Mouse (Mus musculus): ENCODE results near the gene C9. TPM values are rescaled to one million over a fixed set of nuclear protein-coding genes. Genes with fewer than 3 reads are reported as not detected.
A peak's percentile ranks its signal among the peaks of the same experiment; 100 is the strongest.

The C9 gene
- polyA plus RNA-seq, 1 experiment from 2014 or later = 0.50 TPM

DNA sequence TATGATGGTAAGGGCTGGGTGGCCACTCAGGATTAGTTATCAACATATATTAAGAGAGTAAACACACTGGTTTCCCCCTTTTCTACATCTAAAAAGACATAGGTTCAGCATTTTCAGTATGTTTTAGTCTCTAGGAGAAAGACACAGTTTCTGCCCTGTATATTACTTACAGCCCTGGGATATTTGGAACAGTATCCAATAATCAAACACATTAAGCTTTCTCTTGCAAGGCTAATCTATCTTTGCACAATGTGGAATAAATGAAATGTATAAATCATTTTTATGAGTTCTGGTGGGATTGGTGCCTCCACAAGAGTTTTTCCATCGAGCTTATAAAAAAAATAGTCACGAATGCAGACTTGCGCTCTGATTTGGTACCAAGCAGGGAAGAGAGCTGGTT is 24.3 kb downstream of the C9 start:
- ATAC-seq (ENCODE audit: low read depth) = no peak
- Histone ChIP-seq H3K9ac (no peak overlapping the region), H3K27ac (no peak overlapping the region), H3K36me3 (no peaks in the 10 kb centered on the region), H3K27me3 (no peaks in the 10 kb centered on the region), H3K4me1 (replicated peaks) (no peaks in the 10 kb centered on the region), H3K4me3 (replicated peaks) (no peak overlapping the region), H3K9me3 (replicated peaks) (no peaks in the 10 kb centered on the region), H3K4me2 (no peak overlapping the region)
- DNase-seq = no peak
- WGBS (ENCODE audit: insufficient replicate concordance) = 70% methylated on average over 3 of the region's 3 CpGs

GRCm38 (mm10) chr15:6483561-6483960 is 38.4 kb downstream of the C9 start:
- DNase-seq (no peak), ATAC-seq (ENCODE audit: low read depth) (no peak)
- H3K9ac ChIP-seq = no peak overlapping the region
- H3K27ac ChIP-seq = no peak overlapping the region
- H3K4me2 ChIP-seq = no peak overlapping the region
- no peaks in the 10 kb centered on the region for H3K4me1 ChIP-seq (replicated peaks)
- 54% methylated on average over 3 of the region's 3 CpGs for WGBS (ENCODE audit: insufficient replicate concordance)
- H3K27me3 ChIP-seq = no peaks in the 10 kb centered on the region
- H3K4me3 ChIP-seq (replicated peaks) = no peak overlapping the region
- no peaks in the 10 kb centered on the region for H3K36me3 ChIP-seq
- H3K9me3 ChIP-seq (replicated peaks) = no peaks in the 10 kb centered on the region

DNA sequence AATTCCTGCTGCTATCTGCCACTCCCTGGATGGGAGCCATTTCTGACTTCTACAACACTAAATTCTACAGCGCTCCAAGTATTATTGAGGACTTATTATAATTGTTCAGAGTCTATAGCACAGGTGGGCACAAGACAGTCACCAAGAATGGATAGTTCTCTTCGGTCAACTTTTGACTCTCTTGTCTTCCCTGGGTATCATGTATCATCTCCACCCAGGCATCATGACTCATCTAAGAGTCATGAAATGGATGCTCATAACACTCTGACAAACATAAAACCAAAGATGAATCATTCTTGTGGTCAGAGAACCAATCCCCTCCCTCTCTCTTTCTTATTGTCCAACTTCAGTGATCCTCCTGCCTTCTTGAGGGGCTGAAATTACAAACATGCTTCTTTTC is 47.3 kb downstream of the C9 start:
- Histone ChIP-seq H3K4me2 (no peak overlapping the region), H3K27me3 (no peaks in the 10 kb centered on the region), H3K4me1 (replicated peaks) (no peaks in the 10 kb centered on the region), H3K4me3 (replicated peaks) (no peak overlapping the region), H3K36me3 (no peaks in the 10 kb centered on the region), H3K9ac (no peak overlapping the region), H3K9me3 (replicated peaks) (no peaks in the 10 kb centered on the region), H3K27ac (no peak overlapping the region)
- WGBS (ENCODE audit: insufficient replicate concordance) = 78% methylated on average over 2 of the region's 2 CpGs
- no peak for ATAC-seq (ENCODE audit: low read depth)
- no peak for DNase-seq

- H3K9ac ChIP-seq = no peak overlapping the region
- H3K27ac ChIP-seq = no peak overlapping the region
- H3K36me3 ChIP-seq = no peaks in the 10 kb centered on the region
- no peak overlapping the region for H3K4me2 ChIP-seq
- no peaks in the 10 kb centered on the region; the same call in 1 of the 2 replicates for H3K4me1 ChIP-seq (replicated peaks)
- DNase-seq (no peak), ATAC-seq (ENCODE audit: low read depth) (no peak)
- no peak overlapping the region for H3K4me3 ChIP-seq (replicated peaks)
- H3K27me3 ChIP-seq = no peaks in the 10 kb centered on the region
- WGBS (ENCODE audit: insufficient replicate concordance) = 79% methylated on average over 10 of the region's 10 CpGs
- H3K9me3 ChIP-seq (replicated peaks) = no peaks in the 10 kb centered on the region
Observed at GRCm38 (mm10) chr15:6498396-6499070, 53.4 kb downstream of the C9 start.

DNA sequence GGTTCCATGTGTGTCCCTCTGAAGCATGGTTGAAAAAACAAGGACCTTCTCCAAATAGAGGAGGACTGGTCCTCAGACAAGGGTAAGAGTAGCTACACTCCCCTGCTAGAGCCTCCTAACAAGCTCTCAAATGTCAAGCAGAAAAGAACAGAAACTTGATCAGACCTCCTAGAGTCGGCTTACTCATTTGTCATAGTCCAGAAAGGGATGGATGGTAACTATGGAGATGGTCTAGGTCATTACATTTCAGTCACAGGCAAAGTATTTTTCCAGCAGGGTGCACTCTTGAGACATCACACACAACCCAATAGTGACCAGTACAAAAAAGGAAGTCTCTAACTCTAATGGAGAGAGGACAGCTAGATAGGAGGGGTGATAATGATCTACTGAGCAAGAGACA is 55.7 kb downstream of the C9 start:
- no peak overlapping the region for H3K4me2 ChIP-seq
- H3K27me3 ChIP-seq = no peaks in the 10 kb centered on the region
- 19% methylated on average over 1 of the region's 1 CpGs for WGBS (ENCODE audit: insufficient replicate concordance)
- ATAC-seq (ENCODE audit: low read depth) = peak; percentile 50
- no peak overlapping the region for H3K4me3 ChIP-seq (replicated peaks)
- no peaks in the 10 kb centered on the region for H3K36me3 ChIP-seq
- no peak overlapping the region for H3K27ac ChIP-seq
- no peak overlapping the region for H3K9ac ChIP-seq
- no peaks in the 10 kb centered on the region; the same call in 1 of the 2 replicates for H3K4me1 ChIP-seq (replicated peaks)
- DNase-seq = no peak
- no peaks in the 10 kb centered on the region for H3K9me3 ChIP-seq (replicated peaks)

DNA sequence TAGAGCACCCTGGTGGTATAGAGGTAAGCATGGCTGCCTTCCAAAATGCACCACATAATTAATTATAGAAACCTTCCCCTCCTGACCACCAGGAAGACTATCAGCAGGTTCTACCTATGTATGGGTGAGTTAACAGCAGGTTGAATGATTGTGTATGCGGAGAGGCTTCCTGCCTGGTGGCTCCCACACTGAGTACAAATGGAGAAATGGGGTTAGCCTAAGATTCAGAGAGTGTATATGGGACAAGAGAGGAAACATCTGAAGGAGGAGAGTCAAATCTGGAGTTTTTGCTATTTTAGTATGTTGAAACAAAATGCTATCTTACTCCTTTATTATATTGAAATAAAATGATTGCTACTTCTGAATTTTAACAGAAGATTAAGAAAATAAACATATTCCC is 72.4 kb downstream of the C9 start:
- no peak overlapping the region for H3K27ac ChIP-seq
- no peak overlapping the region for H3K9ac ChIP-seq
- H3K4me3 ChIP-seq (replicated peaks) = no peak overlapping the region
- ATAC-seq (ENCODE audit: low read depth) (no peak), DNase-seq (no peak)
- H3K36me3 ChIP-seq = no peaks in the 10 kb centered on the region
- WGBS (ENCODE audit: insufficient replicate concordance) = 77% methylated on average over 1 of the region's 1 CpGs
- no peak overlapping the region for H3K4me2 ChIP-seq
- H3K9me3 ChIP-seq (replicated peaks) = no peaks in the 10 kb centered on the region
- no peaks in the 10 kb centered on the region for H3K27me3 ChIP-seq
- H3K4me1 ChIP-seq (replicated peaks) = peaks cover 31% of the 10 kb centered on the region

GRCm38 (mm10) chr15:6519417-6520255 is 74.5 kb downstream of the C9 start:
- Histone ChIP-seq H3K4me2 (peak overlapping the region; percentile 62), H3K9ac (no peak overlapping the region), H3K9me3 (replicated peaks) (no peaks in the 10 kb centered on the region), H3K36me3 (no peaks in the 10 kb centered on the region), H3K4me1 (replicated peaks) (peaks cover 46% of the 10 kb centered on the region), H3K27ac (peak overlapping the region; percentile 75), H3K4me3 (replicated peaks) (peak overlapping the region; percentile 34), H3K27me3 (no peaks in the 10 kb centered on the region)
- 34% methylated on average over 19 of the region's 19 CpGs for WGBS (ENCODE audit: insufficient replicate concordance)
- ATAC-seq (ENCODE audit: low read depth) (no peak), DNase-seq (no peak)

DNA sequence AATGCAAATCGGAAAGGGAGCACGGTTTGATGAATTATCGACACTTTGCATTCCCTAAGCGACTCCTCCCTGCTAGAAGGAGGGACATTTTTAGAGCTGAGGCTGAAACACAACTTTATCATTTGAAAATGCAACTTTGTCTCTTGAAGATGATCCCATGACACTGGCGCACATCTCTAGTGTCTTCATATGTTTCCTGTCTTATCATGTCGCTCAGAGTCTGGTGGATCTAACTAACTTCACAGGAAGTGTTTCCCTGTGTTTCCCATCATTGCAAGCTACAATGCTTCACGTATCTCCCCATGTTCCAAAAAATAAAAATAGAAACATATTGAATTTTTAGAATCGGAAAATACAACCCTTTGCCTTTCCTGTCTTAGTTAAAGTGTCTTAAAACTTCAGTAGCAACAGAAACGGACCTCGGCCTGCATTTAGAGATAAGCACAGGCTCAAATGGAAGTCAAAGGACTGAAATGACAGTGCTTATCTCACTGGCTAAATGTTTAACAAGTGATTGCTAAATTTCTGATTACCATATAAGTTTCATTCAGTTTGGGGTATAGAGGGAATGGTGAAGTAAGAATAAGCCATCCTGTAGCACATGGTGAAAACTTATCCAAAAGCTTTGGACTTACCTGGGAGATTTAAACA is 75.5 kb downstream of the C9 start:
- H3K4me2 ChIP-seq = peak overlapping the region; percentile 62
- peak overlapping the region; percentile 75 for H3K27ac ChIP-seq
- peaks cover 55% of the 10 kb centered on the region for H3K4me1 ChIP-seq (replicated peaks)
- peak overlapping the region; percentile 34 for H3K4me3 ChIP-seq (replicated peaks)
- no peaks in the 10 kb centered on the region for H3K36me3 ChIP-seq
- WGBS (ENCODE audit: insufficient replicate concordance) = 7% methylated on average over 10 of the region's 10 CpGs
- 0 out of 2 replicates have a peak overlapping the region, but pooled peaks have one; percentile 26 for H3K9ac ChIP-seq
- H3K27me3 ChIP-seq = no peaks in the 10 kb centered on the region
- peak; percentile 38 for DNase-seq
- ATAC-seq (ENCODE audit: low read depth) = peak; percentile 76
- no peaks in the 10 kb centered on the region for H3K9me3 ChIP-seq (replicated peaks)

GRCm38 (mm10) chr15:6522653-6523167 is 77.6 kb downstream of the C9 start, which contains the start of gene Fyb:
Gene Fyb, plus strand, starts transcription at chr15:6522853.
- no peaks in the 10 kb centered on the region for H3K9me3 ChIP-seq (replicated peaks)
- H3K27me3 ChIP-seq = no peaks in the 10 kb centered on the region
- DNase-seq (peak; percentile 30), ATAC-seq (ENCODE audit: low read depth) (peak; percentile 75)
- peak within 1 kb of the TSS; percentile 52 for H3K4me3 ChIP-seq (replicated peaks)
- no peaks in the 10 kb centered on the region for H3K36me3 ChIP-seq
- peaks cover 63% of the 10 kb centered on the region for H3K4me1 ChIP-seq (replicated peaks)
- H3K27ac ChIP-seq = peak within 1 kb of the TSS; percentile 65
- H3K9ac ChIP-seq = peak within 1 kb of the TSS; percentile 63
- 13% methylated on average over 8 of the region's 8 CpGs for WGBS (ENCODE audit: insufficient replicate concordance)
- H3K4me2 ChIP-seq = peak within 1 kb of the TSS; percentile 63

- Histone ChIP-seq H3K9ac (no peak overlapping the region), H3K4me3 (replicated peaks) (no peak overlapping the region), H3K4me2 (0 out of 2 replicates have a peak overlapping the region, but pooled peaks have one; percentile 14), H3K27ac (no peak overlapping the region), H3K27me3 (no peaks in the 10 kb centered on the region), H3K9me3 (replicated peaks) (no peaks in the 10 kb centered on the region), H3K36me3 (no peaks in the 10 kb centered on the region), H3K4me1 (replicated peaks) (peaks cover 57% of the 10 kb centered on the region)
- ATAC-seq (ENCODE audit: low read depth) (no peak), DNase-seq (no peak)
- 46% methylated on average over 2 of the region's 2 CpGs for WGBS (ENCODE audit: insufficient replicate concordance)
Observed at GRCm38 (mm10) chr15:6524801-6525200, 79.7 kb downstream of the C9 start.

GRCm38 (mm10) chr15:6525386-6525785 is 80.3 kb downstream of the C9 start:
- peaks cover 51% of the 10 kb centered on the region for H3K4me1 ChIP-seq (replicated peaks)
- 0 out of 2 replicates have a peak overlapping the region, but pooled peaks have one; percentile 14 for H3K4me2 ChIP-seq
- no peak for ATAC-seq (ENCODE audit: low read depth)
- H3K36me3 ChIP-seq = no peaks in the 10 kb centered on the region
- WGBS (ENCODE audit: insufficient replicate concordance) = 32% methylated on average over 3 of the region's 3 CpGs
- H3K27me3 ChIP-seq = no peaks in the 10 kb centered on the region
- no peaks in the 10 kb centered on the region for H3K9me3 ChIP-seq (replicated peaks)
- no peak overlapping the region for H3K4me3 ChIP-seq (replicated peaks)
- no peak for DNase-seq
- H3K27ac ChIP-seq = no peak overlapping the region
- H3K9ac ChIP-seq = no peak overlapping the region
